Mouse (Mus musculus) left cerebral cortex, postnatal 4 days (tissue): ENCODE results near the gene Pdcd2l. TPM values are rescaled to one million over a fixed set of nuclear protein-coding genes. Genes with fewer than 3 reads are reported as not detected.

Source experiments
- DNase-seq: peaks from one replicate; pipeline ENCODE4 v3.0.0-alpha.2; 2022
- intact Hi-C: fragments of 180-260 bp; cut with DNase I; formaldehyde crosslinking; loops from one replicate; pipeline ENCODE4 v1.15.1; 2025
- total RNA-seq, 2 experiments: library from RNA; stranded (reverse); gene quantifications; 2 replicates each; pipeline ENCODE4 v1.2.3; 2021

Pdcd2l gene
- total RNA-seq = 10 to 100 TPM; 30.4 to 30.6 TPM

GRCm38 (mm10) chr7:34196132-34197128 lies at the start of gene Pdcd2l:
Gene Pdcd2l, minus strand, starts transcription at chr7:34196661.
- peak; percentile 95 for DNase-seq

GRCm38 (mm10) chr7:34242176-34242575 lies 45.7 kb upstream of the Pdcd2l start:
- peak; percentile 93 for DNase-seq
- intact Hi-C loops = no loop called here

More at GRCm38 (mm10) chr7:34196132-34197128, at the start of gene Pdcd2l:
- intact Hi-C loops = no loop called here

GRCm38 (mm10) chr7:34238086-34238485 lies 41.6 kb upstream of the Pdcd2l start:
- intact Hi-C loops = no loop called here
- DNase-seq = no peak

GRCm38 (mm10) chr7:34235602-34236001 lies 39.1 kb upstream of the Pdcd2l start:
- intact Hi-C loops = no loop called here
- DNase-seq = no peak

- intact Hi-C loops = no loop called here
These were observed 38.4 kb upstream of the Pdcd2l start for GRCm38 (mm10) chr7:34234610-34235561.

GRCm38 (mm10) chr7:34233909-34234609 lies 37.6 kb upstream of the Pdcd2l start:
- peak; percentile 99 for DNase-seq
- intact Hi-C loops = no loop called here

More at GRCm38 (mm10) chr7:34234610-34235561, 38.4 kb upstream of the Pdcd2l start:
- no peak for DNase-seq

GRCm38 (mm10) chr7:34232785-34233725 lies 36.6 kb upstream of the Pdcd2l start:
- no peak for DNase-seq
- intact Hi-C loops = no loop called here

GRCm38 (mm10) chr7:34230116-34230515 lies 33.7 kb upstream of the Pdcd2l start, which contains the start of gene Gpi1:
Gene Gpi1, minus strand, starts transcription at chr7:34230336.
- peak; percentile 87 for DNase-seq
- intact Hi-C loops = no loop called here

- DNase-seq = peak; percentile 58
- intact Hi-C loops = no loop called here
These were observed 33.2 kb upstream of the Pdcd2l start for GRCm38 (mm10) chr7:34229691-34230111.

- DNase-seq = no peak
- intact Hi-C loops = no loop called here
These were observed 32.7 kb upstream of the Pdcd2l start for GRCm38 (mm10) chr7:34229153-34229552.

GRCm38 (mm10) chr7:34228641-34229040 lies 32.2 kb upstream of the Pdcd2l start:
- peak; percentile 33 for DNase-seq
- intact Hi-C loops = no loop called here

- intact Hi-C loops = no loop called here
- no peak for DNase-seq
These were observed 30.4 kb upstream of the Pdcd2l start for GRCm38 (mm10) chr7:34226846-34227245.

- no peak for DNase-seq
- intact Hi-C loops = no loop called here
These were observed 29.6 kb upstream of the Pdcd2l start for GRCm38 (mm10) chr7:34226086-34226485.

- intact Hi-C loops = no loop called here
- no peak for DNase-seq
These were observed 27.8 kb upstream of the Pdcd2l start for GRCm38 (mm10) chr7:34224308-34224707.

GRCm38 (mm10) chr7:34222340-34222739 lies 25.9 kb upstream of the Pdcd2l start:
- DNase-seq = no peak
- intact Hi-C loops = no loop called here

GRCm38 (mm10) chr7:34221594-34222250 lies 25.3 kb upstream of the Pdcd2l start:
- intact Hi-C loops = no loop called here
- no peak for DNase-seq

GRCm38 (mm10) chr7:34218496-34218895 lies 22.0 kb upstream of the Pdcd2l start:
- DNase-seq = no peak
- intact Hi-C loops = no loop called here

GRCm38 (mm10) chr7:34216474-34216873 lies 20.0 kb upstream of the Pdcd2l start:
- no peak for DNase-seq

GRCm38 (mm10) chr7:34215481-34215880 lies 19.0 kb upstream of the Pdcd2l start:
- no peak for DNase-seq
- intact Hi-C loops = no loop called here

More at GRCm38 (mm10) chr7:34216474-34216873, 20.0 kb upstream of the Pdcd2l start:
- intact Hi-C loops = no loop called here
